Mouse (Mus musculus) erythroblast, embryonic 14.5 days (primary cell): Measurements from ENCODE around the gene Rxfp1. TPM values are rescaled to one million over a fixed set of nuclear protein-coding genes. Genes with fewer than 3 reads are reported as not detected.

Experiments used
- H3K27me3 ChIP-seq: 2 replicates; pipeline ENCODE4 v1.6.1; 2012; ENCODE audit warnings: inconsistent platforms; ENCODE audit not compliant: control insufficient read depth
- H3K36me3 ChIP-seq: 2 replicates; pipeline ENCODE4 v1.6.1; 2012; ENCODE audit warnings: mild to moderate bottlenecking, inconsistent platforms; ENCODE audit not compliant: control insufficient read depth
- H3K4me1 ChIP-seq: 2 replicates; pipeline ENCODE4 v1.6.1; 2012; ENCODE audit warnings: inconsistent platforms; ENCODE audit not compliant: control insufficient read depth
- H3K4me3 ChIP-seq: replicated peaks from 2 replicates; pipeline ENCODE3; 2012; ENCODE audit warnings: moderate library complexity, mild to moderate bottlenecking, inconsistent platforms
- H3K9me3 ChIP-seq: 2 replicates; pipeline ENCODE4 v1.6.1; 2012; ENCODE audit warnings: low read length, inconsistent platforms, mixed read lengths; ENCODE audit not compliant: control insufficient read depth
- GATA1 ChIP-seq: IDR thresholded peaks from 2 replicates; pipeline ENCODE4 v1.6.1; 2012; ENCODE audit warnings: low read length, inconsistent platforms, mixed read lengths
- TAL1 ChIP-seq: IDR thresholded peaks from 3 replicates; pipeline ENCODE4 v1.6.1; 2012; ENCODE audit warnings: low read length, inconsistent platforms, mixed read lengths
- polyA plus RNA-seq: library from polyadenylated mRNA; stranded (reverse); fragments of >175 nt; gene quantifications from 2 replicates; pipeline ENCODE4 v1.2.3, GENCODE M21; 2012

The Rxfp1 gene
- polyA plus RNA-seq, 1 experiment, result not detected

DNA sequence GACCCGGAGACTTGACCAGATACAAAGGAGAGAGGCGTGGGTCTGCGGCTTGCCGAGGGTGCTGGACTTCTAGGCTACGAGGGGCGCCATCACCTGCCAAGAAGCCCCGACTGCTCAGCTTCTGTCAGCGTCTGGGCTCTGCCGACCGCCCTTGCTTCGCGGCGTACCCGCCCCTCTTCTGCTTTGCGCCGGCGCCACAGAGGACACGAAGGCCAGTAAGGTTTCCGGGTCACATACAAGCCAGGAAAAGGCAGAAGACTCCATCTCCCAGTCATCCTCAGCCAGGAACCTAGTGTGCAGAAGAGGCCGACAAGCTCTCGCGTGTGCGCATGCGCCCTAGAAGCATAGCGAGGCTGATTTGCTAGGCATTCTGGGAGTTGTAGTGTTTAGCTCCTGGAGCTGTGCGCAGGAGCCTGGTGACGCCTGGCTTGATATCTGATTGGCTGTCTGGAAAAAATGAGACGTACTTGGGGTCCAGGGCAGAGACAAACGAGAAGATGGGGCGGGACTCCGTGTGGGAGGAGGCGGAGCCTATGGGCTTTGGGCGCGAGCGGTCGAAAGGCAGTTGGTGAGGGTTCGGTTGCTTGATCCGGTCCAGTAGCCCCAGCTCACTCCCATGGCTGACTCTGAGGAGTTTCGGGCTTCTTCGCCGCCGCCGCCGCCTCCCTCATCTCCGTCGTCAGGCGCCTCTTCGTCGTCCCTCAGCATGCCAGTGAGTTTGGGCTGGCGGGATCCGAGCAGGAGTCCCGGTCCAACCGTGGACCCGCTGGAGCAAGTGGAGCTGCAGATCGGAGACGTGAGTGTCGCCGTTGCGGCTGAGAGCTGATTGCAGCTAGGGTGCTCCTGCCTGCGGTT, 108.9 kb downstream of the Rxfp1 start, which contains the start of gene 4930579G24Rik:
TSS of gene 4930579G24Rik (plus strand) at position 519 of the 855 bp plus-strand sequence.
- peaks cover 26% of the 10 kb centered on the region for H3K4me1 ChIP-seq
- H3K9me3 ChIP-seq, result peaks cover 6% of the 10 kb centered on the region
- peaks cover 29% of the 10 kb centered on the region for H3K36me3 ChIP-seq
- TF ChIP-seq TAL1 (no peak), GATA1 (peak; percentile 65)
- peak within 1 kb of the TSS; percentile 82 for H3K4me3 ChIP-seq
- no peaks in the 10 kb centered on the region for H3K27me3 ChIP-seq

DNA sequence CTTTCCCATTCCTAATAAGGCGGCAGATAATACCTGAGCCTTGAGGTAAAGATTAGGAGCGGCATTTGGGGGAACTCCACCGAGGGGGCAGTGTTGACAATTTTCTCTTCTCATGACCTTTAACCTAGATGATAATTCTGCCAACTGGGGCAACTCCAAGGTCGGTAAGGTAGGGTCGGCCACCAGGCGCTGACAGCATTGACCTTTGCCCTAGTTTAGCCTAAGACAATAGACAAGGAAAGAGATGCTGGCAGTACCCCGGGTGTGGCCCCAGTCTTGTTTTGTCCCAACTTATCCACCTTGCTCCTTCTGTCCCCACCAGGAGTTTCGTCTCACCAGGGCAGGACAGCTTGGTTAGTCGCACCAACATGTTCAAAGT, 109.5 kb downstream of the Rxfp1 start:
- TF ChIP-seq TAL1 (no peak), GATA1 (no peak; the same call in 1 of the 2 replicates)

DNA sequence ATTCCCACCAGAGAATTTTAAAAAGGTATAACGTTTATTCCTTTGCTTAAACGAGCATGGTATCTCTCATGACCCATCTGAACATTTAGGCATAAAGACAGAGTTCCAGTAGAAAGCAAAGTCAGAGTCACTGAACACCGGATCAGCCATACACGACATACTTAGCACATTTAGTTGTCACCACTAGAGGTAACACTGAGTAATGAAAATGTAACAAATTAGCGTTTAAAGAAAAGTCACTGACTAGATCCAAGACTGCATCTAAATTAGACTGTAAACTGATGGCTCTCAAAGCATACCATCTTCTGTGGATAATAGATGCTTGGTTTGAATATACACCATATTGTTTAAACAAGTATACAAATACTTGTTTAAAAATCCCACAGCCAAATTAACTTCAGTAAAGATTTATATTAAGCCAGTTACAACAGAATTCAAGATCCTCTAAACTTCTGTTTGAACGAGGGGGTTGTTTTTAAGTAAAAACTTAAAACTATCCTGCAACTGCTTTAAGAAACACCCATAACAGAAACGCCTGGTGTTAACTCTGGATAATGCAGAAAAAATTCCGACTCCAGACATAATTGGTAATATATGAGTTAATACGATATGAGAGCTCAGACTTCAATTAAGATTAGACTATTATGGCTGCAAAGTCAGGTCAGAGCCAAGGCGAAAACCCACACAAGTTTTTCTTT, 110.0 kb downstream of the Rxfp1 start:
- H3K4me3 ChIP-seq, result peak overlapping the region; percentile 82
- H3K9me3 ChIP-seq, result no peaks in the 10 kb centered on the region
- peaks cover 27% of the 10 kb centered on the region for H3K36me3 ChIP-seq
- no peaks in the 10 kb centered on the region for H3K27me3 ChIP-seq
- TF ChIP-seq TAL1 (no peak), GATA1 (no peak)
- peaks cover 26% of the 10 kb centered on the region for H3K4me1 ChIP-seq

More for the DNA sequence above, 109.5 kb downstream of the Rxfp1 start:
- Histone ChIP-seq H3K4me1 (peaks cover 26% of the 10 kb centered on the region), H3K36me3 (peaks cover 28% of the 10 kb centered on the region), H3K27me3 (no peaks in the 10 kb centered on the region), H3K9me3 (peaks cover 2% of the 10 kb centered on the region), H3K4me3 (peak overlapping the region; percentile 82)

DNA sequence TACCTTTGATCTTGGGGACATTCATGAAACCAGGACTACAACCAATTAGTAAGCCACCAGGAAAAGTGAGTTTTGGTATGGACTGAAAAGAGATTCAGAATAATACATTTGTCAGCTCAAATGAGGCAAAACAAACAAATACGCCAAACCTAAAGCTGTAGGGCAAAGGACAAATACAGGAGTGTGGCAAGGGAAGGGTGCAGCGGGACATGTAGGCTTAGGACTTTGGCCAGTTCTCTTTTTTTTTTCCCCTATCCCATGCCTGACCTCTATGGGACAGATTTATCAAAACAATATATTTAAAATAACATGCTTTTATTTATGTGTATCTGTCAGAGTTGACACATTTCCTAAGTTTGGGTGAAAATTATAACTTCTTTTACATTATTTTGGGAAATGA, 127.8 kb downstream of the Rxfp1 start:
- peaks cover 78% of the 10 kb centered on the region for H3K36me3 ChIP-seq
- H3K4me3 ChIP-seq, result no peak overlapping the region
- no peaks in the 10 kb centered on the region for H3K4me1 ChIP-seq
- TF ChIP-seq TAL1, result no peak
- no peaks in the 10 kb centered on the region for H3K27me3 ChIP-seq
- peaks cover 3% of the 10 kb centered on the region for H3K9me3 ChIP-seq

DNA sequence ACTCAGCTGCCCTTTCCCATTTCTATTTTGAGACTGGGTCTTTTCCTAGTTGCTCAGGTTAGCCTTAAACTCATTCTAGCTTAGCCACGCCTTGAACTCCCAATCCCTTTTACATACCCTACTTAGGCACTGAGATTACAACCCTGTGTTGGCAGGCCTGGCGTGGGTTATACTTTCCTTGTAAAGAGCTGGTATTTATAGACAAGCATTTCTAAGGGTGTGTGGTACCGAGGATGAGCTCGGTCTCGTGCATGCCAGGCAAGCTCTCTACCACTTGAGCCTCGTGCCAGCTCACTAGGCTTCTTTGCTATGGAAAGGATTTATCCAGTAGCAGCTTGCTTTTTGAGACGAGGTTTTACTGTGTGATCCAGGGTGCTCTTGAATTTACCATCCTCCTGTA, 142.2 kb downstream of the Rxfp1 start:
- H3K9me3 ChIP-seq, result no peaks in the 10 kb centered on the region
- H3K27me3 ChIP-seq, result no peaks in the 10 kb centered on the region
- no peak overlapping the region for H3K4me3 ChIP-seq
- H3K36me3 ChIP-seq, result peaks cover 77% of the 10 kb centered on the region
- peaks cover 27% of the 10 kb centered on the region for H3K4me1 ChIP-seq
- TF ChIP-seq TAL1 (no peak), GATA1 (no peak)

DNA sequence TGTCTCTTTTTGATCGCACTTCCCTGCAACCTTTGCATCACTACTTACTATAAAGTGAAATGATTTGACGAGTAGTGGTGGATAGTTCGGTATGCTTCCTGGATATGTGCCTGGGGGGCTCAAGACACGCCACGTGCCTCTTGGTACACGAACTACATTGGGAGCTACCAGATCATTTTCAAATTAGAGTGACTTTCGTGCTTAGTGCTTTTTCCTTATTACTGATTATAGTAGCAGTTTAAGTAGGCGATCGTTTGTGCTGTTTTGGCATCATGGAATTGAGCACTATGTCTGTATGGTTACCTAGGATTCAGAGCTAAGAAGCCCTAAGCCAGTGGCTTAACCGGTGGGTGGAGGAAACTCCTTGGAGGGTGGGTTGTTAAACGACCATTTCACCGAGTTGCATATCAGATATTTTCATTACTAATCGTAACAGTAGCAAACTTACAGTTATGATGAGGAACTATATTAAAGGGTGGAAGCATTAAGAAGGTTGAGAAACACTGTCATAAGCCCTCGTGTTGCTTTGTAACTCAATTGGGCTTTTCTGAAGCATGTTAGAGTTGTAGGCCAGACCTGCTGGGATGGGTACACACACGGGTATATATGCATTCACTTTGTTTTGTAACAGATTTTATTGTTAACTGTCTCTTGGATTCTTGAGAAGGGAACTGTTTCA, 145.7 kb downstream of the Rxfp1 start:
- TF ChIP-seq TAL1 (no peak), GATA1 (no peak)
- Histone ChIP-seq H3K27me3 (no peaks in the 10 kb centered on the region), H3K36me3 (peaks cover 42% of the 10 kb centered on the region), H3K4me3 (peak overlapping the region; percentile 76), H3K9me3 (no peaks in the 10 kb centered on the region), H3K4me1 (peaks cover 40% of the 10 kb centered on the region)

Other genes starting within 250 kb of the Rxfp1 start
- gene Fnip2, start 170.1 kb downstream of the Rxfp1 start, polyA plus RNA-seq, result 0.36 and 0.43 TPM in 2 replicates
- 2.2 and 2.5 TPM in 2 replicates for gene Ppid, start 146.5 kb downstream of the Rxfp1 start, polyA plus RNA-seq
- gene 4930579G24Rik, start 108.8 kb downstream of the Rxfp1 start, polyA plus RNA-seq, result 0.33 and 0.53 TPM in 2 replicates
- gene Etfdh, start 108.4 kb downstream of the Rxfp1 start, polyA plus RNA-seq, result 0.95 and 1.1 TPM in 2 replicates
- not detected in 2 replicates for gene Tmem144, start 114.9 kb upstream of the Rxfp1 start, polyA plus RNA-seq
- gene Fam198b, start 146.7 kb upstream of the Rxfp1 start, polyA plus RNA-seq, result 0.01 TPM in 1 of 2 replicates, not detected in the other